Mouse (Mus musculus) layer of hippocampus, postnatal 14 days (tissue): Measurements from ENCODE around the gene Klrc2. TPM values are rescaled to one million over a fixed set of nuclear protein-coding genes. Genes with fewer than 3 reads are reported as not detected.
"Not testable (repeated sequence)": the region's sequence is repeated elsewhere in the genome, so short reads cannot be mapped to it uniquely, and the experiment has no call there.

Source experiments
- DNase-seq, 2 experiments: peaks; one replicate each; pipeline ENCODE4 v3.0.0; 2021 to 2022; ENCODE audit warnings: low spot score in 2 of 2, mixed read lengths in 1 of 2
- long read RNA-seq, 2 experiments: library from polyadenylated mRNA; stranded (forward); transcript quantifications; one replicate each; pipeline ENCODE4 v2.0.0; 2021
- microRNA-seq, 2 experiments: library from miRNA; unstranded; fragments of <30 nt; microRNA quantifications; one replicate each; pipeline ENCODE4 v1.2.0; 2021
- total RNA-seq, 2 experiments: library from RNA; stranded (reverse); gene quantifications; 2 replicates each; pipeline ENCODE4 v1.2.3; 2021

The Klrc2 gene
- total RNA-seq = not detected
- long read RNA-seq, experiment 1 = 0 reads
- long read RNA-seq, experiment 2 = 0 reads

- not testable (repeated sequence) for DNase-seq
Measured at GRCm38 (mm10) chr6:129660589-129660988, at the start of gene Klrc2. TSS of gene Klrc2 (minus strand) at chr6:129660689.

GRCm38 (mm10) chr6:129691436-129691835 is 30.9 kb upstream of the Klrc2 start:
- DNase-seq = not testable (repeated sequence)

- DNase-seq = no peak
Measured at GRCm38 (mm10) chr6:129680379-129680778, 19.9 kb upstream of the Klrc2 start.

- no peak for DNase-seq
Measured at GRCm38 (mm10) chr6:129678873-129679272, 18.4 kb upstream of the Klrc2 start, which contains the start of gene Klrc1. TSS of gene Klrc1 (minus strand) at chr6:129678973.

- not testable (repeated sequence) for DNase-seq
Measured at GRCm38 (mm10) chr6:129661301-129661700, 812 bp upstream of the Klrc2 start.

GRCm38 (mm10) chr6:129644054-129644453 is 16.4 kb downstream of the Klrc2 start:
- DNase-seq = not testable (repeated sequence)

GRCm38 (mm10) chr6:129643237-129643636 is 17.3 kb downstream of the Klrc2 start, which contains the start of gene Klrc3:
TSS of gene Klrc3 (minus strand) at chr6:129643337.
- not testable (repeated sequence) for DNase-seq

- not testable (repeated sequence) for DNase-seq
Measured at GRCm38 (mm10) chr6:129631046-129631445, 29.4 kb downstream of the Klrc2 start.

GRCm38 (mm10) chr6:129623735-129624134 is 36.8 kb downstream of the Klrc2 start, which contains the start of gene Klrk1:
TSS of gene Klrk1 (minus strand) at chr6:129623864.
- no peak for DNase-seq

- DNase-seq = no peak
Measured at GRCm38 (mm10) chr6:129608372-129608771, 52.1 kb downstream of the Klrc2 start.

Small RNAs within 50 kb of the gene (microRNA-seq; reads per million reads assigned to microRNA genes)
- gene Mir680-1 = 0 reads per million in 2 experiments

Other genes starting within 250 kb of the Klrc2 start
- 1 to 10 TPM; 2.4 to 3.0 TPM for gene Clec1a, start 208.7 kb downstream of the Klrc2 start, total RNA-seq
- not detected for gene Olr1, start 153.5 kb downstream of the Klrc2 start, total RNA-seq
- gene Tmem52b, start 148.1 kb downstream of the Klrc2 start, total RNA-seq = not detected
- gene Gabarapl1, start 127.5 kb downstream of the Klrc2 start, total RNA-seq = 100 to 1,000 TPM; 517 to 530 TPM
- gene Klre1, start 82.8 kb downstream of the Klrc2 start, total RNA-seq = not detected
- gene Klrd1, start 68.9 kb downstream of the Klrc2 start, total RNA-seq = not detected
- not detected for gene Klrk1, start 36.8 kb downstream of the Klrc2 start, total RNA-seq
- not detected for gene Klrc3, start 17.4 kb downstream of the Klrc2 start, total RNA-seq
- gene Klrc1, start 18.3 kb upstream of the Klrc2 start, total RNA-seq = not detected
- not detected for gene Klri1, start 56.4 kb upstream of the Klrc2 start, total RNA-seq
- not detected for gene Klri2, start 79.8 kb upstream of the Klrc2 start, total RNA-seq
- not detected for gene Gm156, start 123.6 kb upstream of the Klrc2 start, total RNA-seq
- not detected for gene Gm17631, start 202.0 kb upstream of the Klrc2 start, total RNA-seq
- gene Klra17, start 216.0 kb upstream of the Klrc2 start, total RNA-seq = not detected